Mouse (Mus musculus) gonadal fat pad, adult 2 months (tissue): ENCODE results near the gene Babam2. TPM values are rescaled to one million over a fixed set of nuclear protein-coding genes. Genes with fewer than 3 reads are reported as not detected.

Experiments used
- DNase-seq: peaks from one replicate; pipeline ENCODE4 v3.0.0-alpha.2; 2012; ENCODE audit warnings: low read depth
- polyA plus RNA-seq: library from polyadenylated mRNA; depleted of rRNA; stranded (reverse); fragments of >200 nt; gene quantifications from 2 replicates; pipeline ENCODE4 v1.2.3, GENCODE M21; 2012

The Babam2 gene
- polyA plus RNA-seq, 1 experiment = 49.9 TPM

- DNase-seq = no peak
Observed at GRCm38 (mm10) chr5:31985021-31985420, 287.5 kb downstream of the Babam2 start.

GRCm38 (mm10) chr5:31987541-31988307 lies 290.2 kb downstream of the Babam2 start:
- DNase-seq = no peak

- no peak for DNase-seq
Observed at GRCm38 (mm10) chr5:31997189-31997954, 299.9 kb downstream of the Babam2 start.

GRCm38 (mm10) chr5:31998806-31999205 lies 301.3 kb downstream of the Babam2 start:
- no peak for DNase-seq

- DNase-seq = no peak
Observed at GRCm38 (mm10) chr5:32000076-32000475, 302.6 kb downstream of the Babam2 start.

GRCm38 (mm10) chr5:32001266-32001665 lies 303.8 kb downstream of the Babam2 start:
- no peak for DNase-seq

- no peak for DNase-seq
Observed at GRCm38 (mm10) chr5:32001771-32002170, 304.3 kb downstream of the Babam2 start.

- no peak for DNase-seq
Observed at GRCm38 (mm10) chr5:32008401-32008800, 310.9 kb downstream of the Babam2 start.

- DNase-seq = no peak
Observed at GRCm38 (mm10) chr5:32010056-32010455, 312.6 kb downstream of the Babam2 start.

GRCm38 (mm10) chr5:32013053-32013452 lies 315.6 kb downstream of the Babam2 start:
- no peak for DNase-seq

GRCm38 (mm10) chr5:32014786-32015185 lies 317.3 kb downstream of the Babam2 start:
- DNase-seq = no peak

- DNase-seq = no peak
Observed at GRCm38 (mm10) chr5:32015949-32016478, 318.5 kb downstream of the Babam2 start.

- no peak for DNase-seq
Observed at GRCm38 (mm10) chr5:32017686-32018085, 320.2 kb downstream of the Babam2 start.

GRCm38 (mm10) chr5:32018276-32018675 lies 320.8 kb downstream of the Babam2 start:
- DNase-seq = no peak

GRCm38 (mm10) chr5:32029834-32030433 lies 332.4 kb downstream of the Babam2 start:
- no peak for DNase-seq

- DNase-seq = no peak
Observed at GRCm38 (mm10) chr5:32033185-32033584, 335.7 kb downstream of the Babam2 start.

GRCm38 (mm10) chr5:32033621-32034020 lies 336.1 kb downstream of the Babam2 start:
- no peak for DNase-seq

- DNase-seq = no peak
Observed at GRCm38 (mm10) chr5:32034475-32035054, 337.1 kb downstream of the Babam2 start.

- DNase-seq = no peak
Observed at GRCm38 (mm10) chr5:32035721-32036320, 338.3 kb downstream of the Babam2 start.

GRCm38 (mm10) chr5:32036896-32037295 lies 339.4 kb downstream of the Babam2 start:
- no peak for DNase-seq

GRCm38 (mm10) chr5:32037546-32037945 lies 340.1 kb downstream of the Babam2 start:
- DNase-seq = no peak

GRCm38 (mm10) chr5:32038994-32039393 lies 341.5 kb downstream of the Babam2 start:
- DNase-seq = no peak
